Mouse (Mus musculus): ENCODE data around the gene Nrxn1. TPM values are rescaled to one million over a fixed set of nuclear protein-coding genes. Genes with fewer than 3 reads are reported as not detected.

The Nrxn1 gene
- polyA plus RNA-seq, 1 experiment from 2014 or later = 40.7 TPM

- peak overlapping the region; percentile 27 for H3K4me2 ChIP-seq (replicated peaks)
- H3K4me3 ChIP-seq = no peak overlapping the region
Observed at GRCm38 (mm10) chr17:90696071-90696800, 396.6 kb downstream of the Nrxn1 start.

GRCm38 (mm10) chr17:90695086-90695584, 397.7 kb downstream of the Nrxn1 start:
- 92% methylated on average over 5 of the region's 5 CpGs for WGBS
- H3K9ac ChIP-seq (replicated peaks) = no peak overlapping the region
- H3K36me3 ChIP-seq = no peaks in the 10 kb centered on the region
- H3K27ac ChIP-seq (replicated peaks) = no peak overlapping the region
- no peak for ATAC-seq (ENCODE audit: low FRiP score, low read depth)
- H3K4me3 ChIP-seq = no peak overlapping the region
- no peaks in the 10 kb centered on the region for H3K27me3 ChIP-seq
- no peak overlapping the region for H3K4me2 ChIP-seq (replicated peaks)
- peaks cover 18% of the 10 kb centered on the region for H3K4me1 ChIP-seq
- no peaks in the 10 kb centered on the region for H3K9me3 ChIP-seq

More at GRCm38 (mm10) chr17:90696071-90696800, 396.6 kb downstream of the Nrxn1 start:
- Histone ChIP-seq H3K9me3 (no peaks in the 10 kb centered on the region), H3K4me1 (peaks cover 18% of the 10 kb centered on the region), H3K36me3 (no peaks in the 10 kb centered on the region), H3K27ac (replicated peaks) (peak overlapping the region; percentile 89), H3K27me3 (no peaks in the 10 kb centered on the region), H3K9ac (replicated peaks) (no peak overlapping the region)
- peak; percentile 90 for ATAC-seq (ENCODE audit: low FRiP score, low read depth)
- WGBS = 9% methylated on average over 6 of the region's 6 CpGs

GRCm38 (mm10) chr17:90684172-90684571, 408.7 kb downstream of the Nrxn1 start:
- no peaks in the 10 kb centered on the region for H3K27me3 ChIP-seq
- no peaks in the 10 kb centered on the region for H3K9me3 ChIP-seq
- no peak overlapping the region for H3K4me3 ChIP-seq
- no peak overlapping the region for H3K9ac ChIP-seq (replicated peaks)
- no peak overlapping the region for H3K27ac ChIP-seq (replicated peaks)
- no peak for ATAC-seq (ENCODE audit: low FRiP score, low read depth)
- H3K4me1 ChIP-seq = no peaks in the 10 kb centered on the region
- no peaks in the 10 kb centered on the region for H3K36me3 ChIP-seq
- H3K4me2 ChIP-seq (replicated peaks) = no peak overlapping the region

GRCm38 (mm10) chr17:90681019-90681418, 411.9 kb downstream of the Nrxn1 start:
- H3K27me3 ChIP-seq = no peaks in the 10 kb centered on the region
- H3K4me3 ChIP-seq = no peak overlapping the region
- H3K27ac ChIP-seq (replicated peaks) = no peak overlapping the region
- H3K9me3 ChIP-seq = no peaks in the 10 kb centered on the region
- H3K9ac ChIP-seq (replicated peaks) = no peak overlapping the region
- 93% methylated on average over 1 of the region's 1 CpGs for WGBS
- no peaks in the 10 kb centered on the region for H3K4me1 ChIP-seq
- no peak overlapping the region for H3K4me2 ChIP-seq (replicated peaks)
- 0 out of 2 replicates have a peak, but pooled peaks have one; percentile 16 for ATAC-seq (ENCODE audit: low FRiP score, low read depth)
- no peaks in the 10 kb centered on the region for H3K36me3 ChIP-seq

- no peak for ATAC-seq (ENCODE audit: low FRiP score, low read depth)
- no peak overlapping the region for H3K4me2 ChIP-seq (replicated peaks)
- no peaks in the 10 kb centered on the region for H3K9me3 ChIP-seq
- no peak overlapping the region for H3K9ac ChIP-seq (replicated peaks)
- no peak overlapping the region for H3K27ac ChIP-seq (replicated peaks)
- H3K4me3 ChIP-seq = no peak overlapping the region
- no peaks in the 10 kb centered on the region for H3K27me3 ChIP-seq
- 73% methylated on average over 2 of the region's 2 CpGs for WGBS
- no peaks in the 10 kb centered on the region for H3K36me3 ChIP-seq
- no peaks in the 10 kb centered on the region for H3K4me1 ChIP-seq
Observed at GRCm38 (mm10) chr17:90676676-90677075, 416.2 kb downstream of the Nrxn1 start.

GRCm38 (mm10) chr17:90662318-90662717, 430.6 kb downstream of the Nrxn1 start:
- H3K4me1 ChIP-seq = no peaks in the 10 kb centered on the region
- H3K27me3 ChIP-seq = no peaks in the 10 kb centered on the region
- H3K27ac ChIP-seq (replicated peaks) = no peak overlapping the region
- no peak for ATAC-seq (ENCODE audit: low FRiP score, low read depth)
- 89% methylated on average over 2 of the region's 2 CpGs for WGBS
- H3K36me3 ChIP-seq = no peaks in the 10 kb centered on the region
- no peak overlapping the region for H3K4me2 ChIP-seq (replicated peaks)
- no peak overlapping the region for H3K4me3 ChIP-seq
- no peak overlapping the region for H3K9ac ChIP-seq (replicated peaks)
- H3K9me3 ChIP-seq = no peaks in the 10 kb centered on the region

- Histone ChIP-seq H3K4me3 (no peak overlapping the region), H3K4me2 (replicated peaks) (no peak overlapping the region), H3K4me1 (no peaks in the 10 kb centered on the region; the same call in 1 of the 2 replicates), H3K9me3 (no peaks in the 10 kb centered on the region), H3K27me3 (no peaks in the 10 kb centered on the region), H3K9ac (replicated peaks) (no peak overlapping the region), H3K27ac (replicated peaks) (no peak overlapping the region), H3K36me3 (no peaks in the 10 kb centered on the region)
- no peak for ATAC-seq (ENCODE audit: low FRiP score, low read depth)
- 68% methylated on average over 1 of the region's 1 CpGs for WGBS
Observed at GRCm38 (mm10) chr17:90654506-90654905, 438.4 kb downstream of the Nrxn1 start.

- no peak for ATAC-seq (ENCODE audit: low FRiP score, low read depth)
Observed at GRCm38 (mm10) chr17:90653347-90653746, 439.5 kb downstream of the Nrxn1 start.

GRCm38 (mm10) chr17:90650279-90650678, 442.6 kb downstream of the Nrxn1 start:
- Histone ChIP-seq H3K36me3 (no peaks in the 10 kb centered on the region), H3K4me3 (no peak overlapping the region), H3K9me3 (no peaks in the 10 kb centered on the region), H3K9ac (replicated peaks) (no peak overlapping the region), H3K4me2 (replicated peaks) (no peak overlapping the region), H3K27me3 (no peaks in the 10 kb centered on the region), H3K4me1 (no peaks in the 10 kb centered on the region; the same call in 1 of the 2 replicates), H3K27ac (replicated peaks) (no peak overlapping the region)
- WGBS = 91% methylated on average over 1 of the region's 1 CpGs
- ATAC-seq (ENCODE audit: low FRiP score, low read depth) = no peak

More at GRCm38 (mm10) chr17:90653347-90653746, 439.5 kb downstream of the Nrxn1 start:
- Histone ChIP-seq H3K4me1 (no peaks in the 10 kb centered on the region; the same call in 1 of the 2 replicates), H3K4me3 (no peak overlapping the region), H3K27ac (replicated peaks) (no peak overlapping the region), H3K27me3 (no peaks in the 10 kb centered on the region), H3K36me3 (no peaks in the 10 kb centered on the region), H3K9ac (replicated peaks) (no peak overlapping the region), H3K9me3 (no peaks in the 10 kb centered on the region), H3K4me2 (replicated peaks) (no peak overlapping the region)
- 79% methylated on average over 2 of the region's 2 CpGs for WGBS

- H3K4me1 ChIP-seq = no peaks in the 10 kb centered on the region
- H3K9ac ChIP-seq (replicated peaks) = no peak overlapping the region
- H3K27me3 ChIP-seq = no peaks in the 10 kb centered on the region
- H3K9me3 ChIP-seq = no peaks in the 10 kb centered on the region
- no peak overlapping the region for H3K4me3 ChIP-seq
- H3K4me2 ChIP-seq (replicated peaks) = no peak overlapping the region
- no peak overlapping the region for H3K27ac ChIP-seq (replicated peaks)
- 69% methylated on average over 2 of the region's 2 CpGs for WGBS
- ATAC-seq (ENCODE audit: low FRiP score, low read depth) = no peak
- H3K36me3 ChIP-seq = no peaks in the 10 kb centered on the region
Observed at GRCm38 (mm10) chr17:90638970-90639524, 453.8 kb downstream of the Nrxn1 start.

- Histone ChIP-seq H3K4me2 (replicated peaks) (no peak overlapping the region), H3K27ac (replicated peaks) (no peak overlapping the region), H3K9ac (replicated peaks) (no peak overlapping the region), H3K4me1 (no peaks in the 10 kb centered on the region), H3K27me3 (no peaks in the 10 kb centered on the region), H3K4me3 (no peak overlapping the region), H3K9me3 (no peaks in the 10 kb centered on the region), H3K36me3 (no peaks in the 10 kb centered on the region)
- 88% methylated on average over 4 of the region's 4 CpGs for WGBS
- no peak for ATAC-seq (ENCODE audit: low FRiP score, low read depth)
Observed at GRCm38 (mm10) chr17:90638183-90638727, 454.6 kb downstream of the Nrxn1 start.

- no peaks in the 10 kb centered on the region for H3K36me3 ChIP-seq
- no peak overlapping the region for H3K9ac ChIP-seq (replicated peaks)
- WGBS = 35% methylated on average over 2 of the region's 2 CpGs
- no peak overlapping the region for H3K4me3 ChIP-seq
- no peak overlapping the region for H3K27ac ChIP-seq (replicated peaks)
- no peaks in the 10 kb centered on the region for H3K27me3 ChIP-seq
- no peaks in the 10 kb centered on the region for H3K9me3 ChIP-seq
- H3K4me1 ChIP-seq = no peaks in the 10 kb centered on the region
- H3K4me2 ChIP-seq (replicated peaks) = no peak overlapping the region
- no peak for ATAC-seq (ENCODE audit: low FRiP score, low read depth)
Observed at GRCm38 (mm10) chr17:90631371-90631770, 461.5 kb downstream of the Nrxn1 start.

Data from midbrain, embryonic 12.5 days (tissue).